Mouse (Mus musculus) lung, postnatal 0 days (tissue): ENCODE results near the gene Gm11213. TPM values are rescaled to one million over a fixed set of nuclear protein-coding genes. Genes with fewer than 3 reads are reported as not detected.
A peak's percentile ranks its signal among the peaks of the same experiment; 100 is the strongest.

ENCODE experiments used
- ATAC-seq: fragments of 200-750 bp; cut with Nextera tagmentation; 2 replicates; pipeline ENCODE4 v1.8.0; 2017; ENCODE audit warnings: moderate library complexity
- DNase-seq: peaks from one replicate; pipeline ENCODE4 v3.0.0-alpha.2; 2016; ENCODE audit warnings: low spot score
- H3K27ac ChIP-seq: fragments of 300-500 bp; sonication (generic); 2 replicates; pipeline ENCODE4 v1.5.1; 2014; ENCODE audit warnings: antibody characterized with exemption, mild to moderate bottlenecking, low read length, mixed read lengths
- H3K27me3 ChIP-seq: fragments of 300-500 bp; sonication (generic); replicated peaks from 2 replicates; pipeline ENCODE4 v1.6.1; 2014; ENCODE audit warnings: low read length, mixed read lengths; ENCODE audit not compliant: insufficient read depth
- H3K36me3 ChIP-seq: fragments of 300-500 bp; sonication (generic); 2 replicates; pipeline ENCODE4 v1.6.1; 2014; ENCODE audit warnings: low read length, mixed read lengths; ENCODE audit not compliant: insufficient read depth
- H3K4me1 ChIP-seq: fragments of 300-500 bp; sonication (generic); 2 replicates; pipeline ENCODE4 v1.6.1; 2014; ENCODE audit warnings: antibody characterized with exemption, low read depth, low read length, mixed read lengths; ENCODE audit not compliant: insufficient read depth
- H3K4me2 ChIP-seq: fragments of 300-500 bp; sonication (generic); replicated peaks from 2 replicates; pipeline ENCODE4 v1.6.1; 2014; ENCODE audit warnings: low read depth, mild to moderate bottlenecking, low read length, moderate library complexity, mixed read lengths
- H3K4me3 ChIP-seq: fragments of 300-500 bp; sonication (generic); 2 replicates; pipeline ENCODE4 v1.5.1; 2014; ENCODE audit warnings: low read depth, low read length
- H3K9ac ChIP-seq: fragments of 300-500 bp; sonication (generic); replicated peaks from 2 replicates; pipeline ENCODE4 v1.6.1; 2014; ENCODE audit warnings: low read depth, mild to moderate bottlenecking
- H3K9me3 ChIP-seq: fragments of 300-500 bp; sonication (generic); 2 replicates; pipeline ENCODE4 v1.6.1; 2016; ENCODE audit warnings: low read length, mixed read lengths
- CTCF ChIP-seq: IDR thresholded peaks from 2 replicates; pipeline ENCODE4 v1.5.1; 2016; ENCODE audit warnings: antibody characterized with exemption, mild to moderate bottlenecking
- EP300 ChIP-seq: IDR thresholded peaks from 2 replicates; pipeline ENCODE4 v1.6.1; 2016; ENCODE audit warnings: antibody characterized with exemption, mild to moderate bottlenecking, control low read depth
- WGBS: fragments of 180-500 bp; shearing (Covaris S2); extraction: QIAGEN DNeasy Blood & Tissue Kit; methylation state at CpG from one replicate; pipeline ENCODE4 v1.1.7; 2014; 5-methylcytosine and 5-hydroxymethylcytosine counted together
- polyA plus RNA-seq: library from polyadenylated mRNA; unstranded; fragments of >200 nt; fragmentation: Nextera tagmentation; extraction: Ambion mirVana; gene quantifications from 2 replicates; pipeline ENCODE4 v1.2.1, GENCODE M21; 2015

The Gm11213 gene
- not detected in 2 replicates for polyA plus RNA-seq

DNA sequence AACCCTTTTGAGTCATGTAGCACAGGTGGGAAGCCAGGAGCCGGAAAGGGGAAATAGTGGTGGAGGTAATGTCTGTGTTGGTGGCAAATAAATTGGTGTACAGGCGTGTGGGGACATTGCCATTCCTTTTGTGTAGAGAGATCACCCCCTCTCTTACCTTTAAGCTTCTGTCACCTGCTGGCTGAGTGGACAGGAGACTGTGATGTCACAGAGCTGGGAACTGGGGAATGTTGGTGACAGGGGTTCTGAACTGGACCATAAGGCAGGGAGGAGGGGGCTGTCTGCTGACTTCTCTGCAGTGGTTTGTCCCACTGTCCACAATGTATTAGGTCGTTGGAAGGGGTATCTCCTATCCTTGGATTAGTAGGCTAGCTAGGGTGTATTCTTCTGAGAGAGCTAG, at the start of gene Gm11213:
TSS of gene Gm11213 (minus strand) at position 317 of the 400 bp plus-strand sequence.
- TF ChIP-seq EP300, result no peak
- TF ChIP-seq CTCF, result no peak
- H3K9ac ChIP-seq, result no peak within 1 kb of the TSS
- no peak within 1 kb of the TSS for H3K4me3 ChIP-seq
- no peaks in the 10 kb centered on the region for H3K9me3 ChIP-seq
- no peak within 1 kb of the TSS for H3K4me2 ChIP-seq
- ATAC-seq (no peak), DNase-seq (no peak)
- H3K36me3 ChIP-seq, result no peaks in the 10 kb centered on the region
- H3K27me3 ChIP-seq, result no peaks in the 10 kb centered on the region
- WGBS, result 66% methylated on average over 3 of the region's 3 CpGs
- H3K4me1 ChIP-seq, result no peaks in the 10 kb centered on the region
- no peak within 1 kb of the TSS for H3K27ac ChIP-seq

DNA sequence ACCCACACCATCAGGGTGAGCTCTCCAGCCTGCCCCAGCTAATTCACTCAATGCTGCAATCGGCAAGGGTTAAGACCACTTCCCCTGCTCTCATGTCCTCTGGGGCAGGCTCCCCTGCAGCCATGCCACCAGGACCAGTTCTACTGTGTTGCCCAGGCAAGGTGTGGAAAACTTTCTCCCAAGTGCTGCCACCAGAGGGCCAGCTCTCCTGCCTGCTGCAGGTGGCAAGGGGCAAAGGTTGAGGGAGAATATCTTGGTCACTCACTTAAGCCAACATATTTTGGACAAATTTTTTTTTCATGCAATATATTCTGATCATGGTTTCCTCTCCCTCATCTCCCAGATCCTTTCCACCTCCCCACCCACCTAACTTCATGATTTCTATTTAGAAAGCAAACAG, 49.3 kb upstream of the Gm11213 start:
- Histone ChIP-seq H3K9me3 (no peaks in the 10 kb centered on the region), H3K27me3 (no peaks in the 10 kb centered on the region), H3K4me2 (no peak overlapping the region), H3K36me3 (no peaks in the 10 kb centered on the region), H3K4me3 (no peak overlapping the region), H3K27ac (no peak overlapping the region), H3K4me1 (no peaks in the 10 kb centered on the region), H3K9ac (no peak overlapping the region)
- ATAC-seq (no peak), DNase-seq (no peak)
- 80% methylated on average over 1 of the region's 1 CpGs for WGBS
- TF ChIP-seq EP300 (no peak), CTCF (peak; percentile 51)

DNA sequence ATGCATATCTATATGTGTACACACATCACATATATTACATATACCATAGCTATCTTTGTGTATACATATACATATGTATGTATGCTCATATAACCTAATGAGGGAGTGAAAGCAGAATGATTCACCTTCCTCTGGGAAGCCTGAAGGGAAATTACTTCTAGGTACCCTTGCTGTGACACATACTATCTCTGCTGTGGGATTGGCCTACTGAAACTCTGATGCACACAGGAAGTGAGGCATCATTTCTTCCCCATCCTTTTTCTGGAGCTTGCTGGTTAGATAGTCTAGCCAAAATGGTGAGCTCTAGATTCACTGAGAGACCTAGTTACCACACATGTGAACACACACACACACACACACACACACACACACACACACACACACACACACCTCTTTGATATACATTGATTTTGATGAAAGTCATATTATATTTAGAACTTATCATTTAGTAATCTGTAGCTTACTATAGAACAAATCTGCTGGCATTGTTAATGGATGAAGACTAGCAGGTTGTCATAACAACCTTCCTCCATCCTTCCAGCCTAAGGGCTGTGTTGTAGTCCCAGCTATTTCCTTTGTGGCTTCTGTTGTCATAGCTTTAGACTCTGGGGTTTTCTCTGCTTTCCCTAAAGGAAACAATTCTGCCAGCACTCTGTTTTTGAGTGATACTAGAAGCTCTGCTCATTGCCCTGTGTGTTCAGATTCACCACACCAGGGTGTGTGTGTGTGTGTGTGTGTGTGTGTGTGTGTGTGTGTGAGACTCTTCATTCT, 39.1 kb upstream of the Gm11213 start:
- no peak overlapping the region for H3K27ac ChIP-seq
- no peaks in the 10 kb centered on the region for H3K36me3 ChIP-seq
- no peak overlapping the region for H3K9ac ChIP-seq
- H3K4me2 ChIP-seq, result no peak overlapping the region
- no peaks in the 10 kb centered on the region for H3K27me3 ChIP-seq
- H3K4me1 ChIP-seq, result no peaks in the 10 kb centered on the region
- H3K9me3 ChIP-seq, result no peaks in the 10 kb centered on the region
- TF ChIP-seq EP300 (no peak), CTCF (no peak)
- DNase-seq (no peak), ATAC-seq (no peak)
- no peak overlapping the region for H3K4me3 ChIP-seq

DNA sequence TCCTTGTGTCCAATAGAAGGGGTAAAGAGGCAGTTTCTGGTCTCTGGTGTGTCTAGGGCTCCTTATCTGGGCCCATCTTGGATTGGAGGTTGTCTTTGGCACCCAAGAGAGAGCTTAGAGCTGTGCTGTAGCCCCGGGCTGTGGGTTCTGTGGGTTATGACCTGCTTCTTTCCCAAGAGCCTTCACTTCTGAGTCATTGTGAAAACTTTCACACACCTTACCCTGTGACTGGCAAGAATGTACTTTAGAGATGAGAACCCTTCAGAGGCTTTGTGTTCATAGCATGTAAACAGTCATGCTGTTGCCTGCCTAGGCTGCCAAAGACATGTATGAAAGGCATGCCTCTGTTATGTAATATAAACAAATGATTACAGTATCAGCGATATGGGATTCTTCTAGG, 34.8 kb upstream of the Gm11213 start:
- Histone ChIP-seq H3K36me3 (no peaks in the 10 kb centered on the region), H3K27ac (no peak overlapping the region), H3K4me3 (no peak overlapping the region), H3K4me1 (no peaks in the 10 kb centered on the region), H3K9ac (no peak overlapping the region), H3K9me3 (no peaks in the 10 kb centered on the region), H3K27me3 (no peaks in the 10 kb centered on the region), H3K4me2 (no peak overlapping the region)
- ATAC-seq, result peak; percentile 89
- WGBS, result 28% methylated on average over 2 of the region's 2 CpGs
- peak; percentile 76 for DNase-seq
- TF ChIP-seq CTCF (no peak), EP300 (peak; percentile 89)

DNA sequence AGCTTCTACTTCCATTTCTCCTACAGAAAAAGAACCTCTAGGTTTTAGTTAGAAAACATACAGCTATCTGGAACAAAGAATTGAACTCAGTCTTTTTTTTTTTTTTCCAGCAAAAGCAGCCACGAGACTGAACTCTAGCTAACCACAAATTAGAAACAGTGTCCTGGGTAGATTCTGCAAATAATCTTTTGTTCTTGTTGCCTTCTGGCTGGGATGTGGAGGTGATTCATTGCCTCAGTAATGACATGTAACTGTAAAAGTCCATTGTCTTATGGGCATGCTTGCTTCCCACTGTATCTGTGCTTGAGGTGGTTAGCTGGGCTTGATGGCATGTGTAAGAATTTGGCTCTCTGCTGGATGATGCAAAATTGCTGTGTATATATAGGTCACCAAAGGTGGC, 33.5 kb upstream of the Gm11213 start:
- Histone ChIP-seq H3K9me3 (no peaks in the 10 kb centered on the region), H3K27me3 (no peaks in the 10 kb centered on the region), H3K27ac (no peak overlapping the region), H3K9ac (no peak overlapping the region), H3K4me3 (no peak overlapping the region), H3K4me1 (no peaks in the 10 kb centered on the region), H3K4me2 (no peak overlapping the region), H3K36me3 (no peaks in the 10 kb centered on the region)
- no peak for TF ChIP-seq CTCF
- WGBS, result 66% methylated on average over 1 of the region's 1 CpGs
- DNase-seq (no peak), ATAC-seq (no peak)

DNA sequence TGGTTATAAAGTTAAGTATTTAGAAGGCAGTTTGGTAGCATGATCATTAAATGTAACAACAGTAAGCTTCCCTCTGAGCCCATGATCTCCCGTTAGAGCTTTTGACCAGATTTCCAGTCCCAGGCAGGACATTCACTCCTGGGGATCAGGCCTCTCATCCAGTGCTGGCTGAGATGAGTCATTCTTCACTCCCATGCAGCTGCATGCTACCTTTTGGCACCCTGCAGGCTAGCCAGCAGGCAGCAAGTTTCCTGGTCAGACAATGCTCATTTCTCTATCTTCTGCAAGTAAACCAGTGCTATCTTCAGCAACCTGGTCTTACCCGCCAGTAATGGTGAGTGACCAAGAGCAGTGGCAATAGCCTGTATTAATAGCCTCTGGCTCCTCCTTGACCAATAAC, 28.1 kb upstream of the Gm11213 start:
- WGBS, result 81% methylated on average over 2 of the region's 2 CpGs
- H3K9me3 ChIP-seq, result no peaks in the 10 kb centered on the region
- no peaks in the 10 kb centered on the region for H3K27me3 ChIP-seq
- no peak overlapping the region for H3K27ac ChIP-seq
- H3K4me2 ChIP-seq, result no peak overlapping the region
- no peak for ATAC-seq
- H3K36me3 ChIP-seq, result no peaks in the 10 kb centered on the region
- TF ChIP-seq CTCF, result no peak
- TF ChIP-seq EP300, result no peak
- no peak overlapping the region for H3K4me3 ChIP-seq
- H3K4me1 ChIP-seq, result no peaks in the 10 kb centered on the region
- DNase-seq, result no peak
- H3K9ac ChIP-seq, result no peak overlapping the region

DNA sequence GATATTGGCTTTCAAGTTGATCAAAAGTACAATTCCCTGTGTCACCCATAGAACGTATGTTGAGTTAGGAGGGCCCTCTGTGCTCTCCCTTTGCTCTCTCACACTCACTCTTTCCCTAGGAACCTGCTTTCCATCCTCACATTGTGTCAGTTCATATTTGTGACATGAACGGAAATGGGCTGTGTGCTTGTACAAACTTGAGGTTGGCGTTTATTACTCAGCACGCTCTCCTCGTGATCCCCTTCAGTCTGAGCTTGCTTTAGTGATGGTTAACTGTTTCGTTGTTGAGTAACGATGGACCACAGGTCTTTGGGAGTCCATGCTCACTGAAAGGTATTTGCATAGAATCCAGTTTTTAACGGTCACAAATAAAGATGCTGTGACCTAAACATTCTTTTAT, 22.1 kb upstream of the Gm11213 start:
- H3K4me1 ChIP-seq, result no peaks in the 10 kb centered on the region
- no peak for DNase-seq
- 67% methylated on average over 8 of the region's 8 CpGs for WGBS
- no peaks in the 10 kb centered on the region for H3K36me3 ChIP-seq
- no peak overlapping the region for H3K27ac ChIP-seq
- H3K27me3 ChIP-seq, result no peaks in the 10 kb centered on the region
- TF ChIP-seq CTCF, result no peak
- no peak for TF ChIP-seq EP300
- H3K4me3 ChIP-seq, result no peak overlapping the region
- H3K4me2 ChIP-seq, result no peak overlapping the region
- no peak overlapping the region for H3K9ac ChIP-seq
- no peak for ATAC-seq
- H3K9me3 ChIP-seq, result no peaks in the 10 kb centered on the region
